Mouse (Mus musculus) monocyte, adult 5-6 weeks (primary cell): ENCODE measurements around the gene Gm10337. TPM values are rescaled to one million over a fixed set of nuclear protein-coding genes. Genes with fewer than 3 reads are reported as not detected.

ENCODE experiments used
- ATAC-seq: fragments of 153-309, 156-312 bp; replicated peaks from 2 replicates; pipeline ENCODE4 v1.8.0; 2017; ENCODE audit warnings: mild to moderate bottlenecking; ENCODE audit not compliant: low TSS enrichment, insufficient number of reproducible peaks, severe bottlenecking, poor library complexity, low FRiP score
- total RNA-seq: library from RNA; stranded (forward); fragments of 200-1000, 200-491, 200-594 nt; gene quantifications from 3 replicates; pipeline ENCODE4 v1.2.3, GENCODE M21; 2017

The Gm10337 gene
- total RNA-seq, 1 experiment from 2014 or later = not detected

GRCm38 (mm10) chr15:102532106-102532900 lies 28.8 kb downstream of the Gm10337 start:
- ATAC-seq = no peak

GRCm38 (mm10) chr15:102533926-102534325 lies 30.4 kb downstream of the Gm10337 start:
- ATAC-seq = peak; percentile 31; the same call in 1 of the 2 replicates

- no peak for ATAC-seq
These were observed 41.3 kb downstream of the Gm10337 start for GRCm38 (mm10) chr15:102544801-102545200.

GRCm38 (mm10) chr15:102546246-102546645 lies 42.7 kb downstream of the Gm10337 start:
- ATAC-seq = no peak

GRCm38 (mm10) chr15:102546677-102547427 lies 43.3 kb downstream of the Gm10337 start:
- ATAC-seq = no peak

- ATAC-seq = no peak
These were observed 44.0 kb downstream of the Gm10337 start for GRCm38 (mm10) chr15:102547478-102547877.

- ATAC-seq = no peak
These were observed 49.1 kb downstream of the Gm10337 start for GRCm38 (mm10) chr15:102552599-102552998.

Other genes with a start within 250 kb of the Gm10337 start
- 18.8 to 30.0 TPM (median 26.6 TPM) in 3 replicates for gene Rarg, start 246.2 kb upstream of the Gm10337 start, total RNA-seq
- gene Gm9918, start 233.2 kb upstream of the Gm10337 start, total RNA-seq = not detected in 3 replicates
- 30.1 to 39.1 TPM (median 34.0 TPM) in 3 replicates for gene Mfsd5, start 224.3 kb upstream of the Gm10337 start, total RNA-seq
- 0.76 to 4.6 TPM (median 4.0 TPM) in 3 replicates for gene Espl1, start 207.5 kb upstream of the Gm10337 start, total RNA-seq
- 576 to 776 TPM (median 626 TPM) in 3 replicates for gene Pfdn5, start 177.6 kb upstream of the Gm10337 start, total RNA-seq
- gene Myg1, start 172.0 kb upstream of the Gm10337 start, total RNA-seq = 20.0 to 37.9 TPM (median 27.2 TPM) in 3 replicates
- gene Aaas, start 153.0 kb upstream of the Gm10337 start, total RNA-seq = 16.5 to 50.9 TPM (median 46.2 TPM) in 3 replicates
- gene Sp7, start 136.5 kb upstream of the Gm10337 start, total RNA-seq = not detected in 3 replicates
- 66.1 to 99.7 TPM (median 74.8 TPM) in 3 replicates for gene Sp1, start 97.6 kb upstream of the Gm10337 start, total RNA-seq
- 0.86 TPM in 1 of 3 replicates, not detected in the others for gene Amhr2, start 58.4 kb upstream of the Gm10337 start, total RNA-seq
- gene Prr13, start 44.7 kb upstream of the Gm10337 start, total RNA-seq = 233 to 280 TPM (median 259 TPM) in 3 replicates
- gene Pcbp2, start 33.2 kb upstream of the Gm10337 start, total RNA-seq = 106 to 183 TPM (median 119 TPM) in 3 replicates
- 0.32 to 1.2 TPM (median 0.97 TPM) in 3 replicates for gene Map3k12, start 13.3 kb downstream of the Gm10337 start, total RNA-seq
- gene Tarbp2, start 14.5 kb downstream of the Gm10337 start, total RNA-seq = 16.2 to 27.3 TPM (median 20.8 TPM) in 3 replicates
- 2.3 to 5.9 TPM in 2 of 3 replicates, not detected in the other for gene Npff, start 21.2 kb downstream of the Gm10337 start, total RNA-seq
- not detected in 3 replicates for gene Gm28047, start 121.3 kb downstream of the Gm10337 start, total RNA-seq
- gene Atf7, start 121.7 kb downstream of the Gm10337 start, total RNA-seq = 26.9 to 70.4 TPM (median 29.2 TPM) in 3 replicates
- gene Atp5g2, start 168.6 kb downstream of the Gm10337 start, total RNA-seq = 6.6 to 11.6 TPM (median 11.3 TPM) in 3 replicates
- 34.7 to 46.4 TPM (median 44.7 TPM) in 3 replicates for gene Calcoco1, start 218.5 kb downstream of the Gm10337 start, total RNA-seq